Mouse (Mus musculus) lung, postnatal 0 days (tissue): Measurements from ENCODE around the gene Rgl3.

ENCODE experiments used
- CTCF ChIP-seq: IDR thresholded peaks from 2 replicates; pipeline ENCODE4 v1.5.1; 2016; ENCODE audit warnings: antibody characterized with exemption, mild to moderate bottlenecking
- EP300 ChIP-seq: IDR thresholded peaks from 2 replicates; pipeline ENCODE4 v1.6.1; 2016; ENCODE audit warnings: antibody characterized with exemption, mild to moderate bottlenecking, control low read depth

GRCm38 (mm10) chr9:22035300-22036044 is 46.2 kb upstream of the Rgl3 start:
- no peak for TF ChIP-seq CTCF
- no peak for TF ChIP-seq EP300
